Mouse (Mus musculus) left cerebral cortex, adult 2 months (tissue): ENCODE measurements around the gene Hnf1a. TPM values are rescaled to one million over a fixed set of nuclear protein-coding genes. Genes with fewer than 3 reads are reported as not detected.
"Not testable (repeated sequence)": the region's sequence is repeated elsewhere in the genome, so short reads cannot be mapped to it uniquely, and the experiment has no call there.

Experiments used
- DNase-seq, 2 experiments: peaks; one replicate each; pipeline ENCODE4 v3.0.0; 2021 to 2022; ENCODE audit warnings: low spot score in 2 of 2, mixed read lengths in 1 of 2; ENCODE audit errors: extremely low spot score in 1 of 2
- H3K27ac ChIP-seq: fragments of 200-600 bp; 2 replicates; pipeline ENCODE4 v1.8.1; 2022
- H3K4me3 ChIP-seq: fragments of 200-600 bp; 2 replicates; pipeline ENCODE4 v1.8.1; 2022
- CTCF ChIP-seq: fragments of 200-600 bp; IDR thresholded peaks from 2 replicates; pipeline ENCODE4 v1.8.1; 2022; ENCODE audit warnings: antibody characterized with exemption, mild to moderate bottlenecking, moderate library complexity
- intact Hi-C: fragments of 180-260 bp; cut with DNase I; formaldehyde crosslinking; loops from one replicate; pipeline ENCODE4 v1.15.1; 2025
- total RNA-seq, 2 experiments: library from RNA; stranded (reverse); gene quantifications; 2 replicates each; pipeline ENCODE4 v1.2.3; 2021

The Hnf1a gene
- total RNA-seq, 2 experiments from 2014 or later: not detected

GRCm38 (mm10) chr5:114935838-114936237 is 35.1 kb downstream of the Hnf1a start:
- Histone ChIP-seq H3K27ac (no peak overlapping the region), H3K4me3 (no peak overlapping the region)
- no peak for TF ChIP-seq CTCF
- DNase-seq: no peak
- intact Hi-C loops: loop anchor here (5.0 kb wide), 1 partner anchor 109 kb away; no protein-coding TSS in a partner anchor

GRCm38 (mm10) chr5:114933206-114933605 is 37.7 kb downstream of the Hnf1a start:
- intact Hi-C loops: no loop called here
- no peak for TF ChIP-seq CTCF
- no peak for DNase-seq
- H3K4me3 ChIP-seq: no peak overlapping the region
- H3K27ac ChIP-seq: no peak overlapping the region

- no peak for TF ChIP-seq CTCF
- intact Hi-C loops: no loop called here
- Histone ChIP-seq H3K4me3 (no peak overlapping the region), H3K27ac (no peak overlapping the region)
- no peak for DNase-seq
These were observed 39.3 kb downstream of the Hnf1a start for GRCm38 (mm10) chr5:114931626-114932025.

- no peak overlapping the region for H3K4me3 ChIP-seq
- DNase-seq: no peak
- no peak overlapping the region for H3K27ac ChIP-seq
- intact Hi-C loops: no loop called here
- TF ChIP-seq CTCF: no peak
These were observed 44.1 kb downstream of the Hnf1a start for GRCm38 (mm10) chr5:114926753-114927152.

- intact Hi-C loops: no loop called here
- DNase-seq: no peak
These were observed 44.7 kb downstream of the Hnf1a start for GRCm38 (mm10) chr5:114926153-114926684.

GRCm38 (mm10) chr5:114922998-114923473 is 47.9 kb downstream of the Hnf1a start, which contains the start of gene Oasl1:
Oasl1 (plus strand) TSS chr5:114923240.
- no peak for DNase-seq
- no peak for TF ChIP-seq CTCF
- Histone ChIP-seq H3K4me3 (peak within 1 kb of the TSS; percentile 28; the same call in 1 of the 2 replicates), H3K27ac (no peak within 1 kb of the TSS)
- intact Hi-C loops: no loop called here

More at GRCm38 (mm10) chr5:114926153-114926684, 44.7 kb downstream of the Hnf1a start:
- Histone ChIP-seq H3K4me3 (no peak overlapping the region), H3K27ac (no peak overlapping the region)
- TF ChIP-seq CTCF: no peak

- Histone ChIP-seq H3K4me3 (no peak overlapping the region), H3K27ac (no peak overlapping the region)
- intact Hi-C loops: no loop called here
- no peak for DNase-seq
- no peak for TF ChIP-seq CTCF
These were observed 48.5 kb downstream of the Hnf1a start for GRCm38 (mm10) chr5:114922366-114922731.

GRCm38 (mm10) chr5:114921551-114922365 is 49.1 kb downstream of the Hnf1a start:
- TF ChIP-seq CTCF: peak; percentile 31
- H3K27ac ChIP-seq: no peak overlapping the region
- DNase-seq: no peak
- no peak overlapping the region for H3K4me3 ChIP-seq
- intact Hi-C loops: no loop called here

- H3K4me3 ChIP-seq, DNase-seq, intact Hi-C loops, H3K27ac ChIP-seq: not testable (repeated sequence)
These were observed 53.5 kb downstream of the Hnf1a start for GRCm38 (mm10) chr5:114917357-114917756.

- Histone ChIP-seq H3K27ac (no peak overlapping the region), H3K4me3 (no peak overlapping the region)
- TF ChIP-seq CTCF: no peak
- no peak for DNase-seq
- intact Hi-C loops: no loop called here
These were observed 54.1 kb downstream of the Hnf1a start for GRCm38 (mm10) chr5:114916777-114917176.

- no peak for DNase-seq
- no peak for TF ChIP-seq CTCF
- intact Hi-C loops: no loop called here
- no peak overlapping the region for H3K27ac ChIP-seq
- H3K4me3 ChIP-seq: no peak overlapping the region
These were observed 55.0 kb downstream of the Hnf1a start for GRCm38 (mm10) chr5:114915854-114916253.

- TF ChIP-seq CTCF: no peak
- peak; percentile 31 to 39 for DNase-seq
- H3K4me3 ChIP-seq: no peak overlapping the region
- intact Hi-C loops: no loop called here
- H3K27ac ChIP-seq: no peak overlapping the region
These were observed 56.0 kb downstream of the Hnf1a start for GRCm38 (mm10) chr5:114914855-114915254.

- no peak for TF ChIP-seq CTCF
- Histone ChIP-seq H3K4me3 (no peak overlapping the region), H3K27ac (no peak overlapping the region)
- intact Hi-C loops: no loop called here
- no peak for DNase-seq
These were observed 57.2 kb downstream of the Hnf1a start for GRCm38 (mm10) chr5:114913686-114914085.
